Mouse (Mus musculus): ENCODE measurements around the gene Fras1. TPM values are rescaled to one million over a fixed set of nuclear protein-coding genes. Genes with fewer than 3 reads are reported as not detected.

Fras1 gene
- total and polyA plus RNA-seq, 3 experiments, result 2.1 to 5.8 (median 5.4) TPM

GRCm38 (mm10) chr5:96513327-96513726 lies 139.6 kb downstream of the Fras1 start:
- Histone ChIP-seq H3K27ac (ENCODE audit: insufficient read depth, low read depth) (no peak overlapping the region), H3K4me2 (ENCODE audit: insufficient read depth, low read depth, poor library complexity, severe bottlenecking) (no peak overlapping the region), H3K4me1 (ENCODE audit: control insufficient read depth in 1 of 2, insufficient read depth in 2 of 2) (peaks cover 34 to 78% of the 10 kb centered on the region in 2 experiments), H3K79me2 (replicated peaks; ENCODE audit: control insufficient read depth, extremely low read depth, insufficient read depth, poor library complexity, severe bottlenecking) (no peaks in the 10 kb centered on the region), H3K27me3 (replicated peaks) (no peaks in the 10 kb centered on the region), H3K4me3 (replicated peaks in 1 of 3; ENCODE audit: low read depth in 2 of 3, low read length in 2 of 3, poor library complexity in 1 of 3) (no peak overlapping the region), H3K9me3 (replicated peaks; ENCODE audit: low read length) (peaks cover 8% of the 10 kb centered on the region), H3K9ac (ENCODE audit: insufficient read depth, low read depth) (no peak overlapping the region), H3K36me3 (replicated peaks in 1 of 2; ENCODE audit: control insufficient read depth in 1 of 2, insufficient read depth in 1 of 2, low read length in 1 of 2) (peaks cover 0 to 2% of the 10 kb centered on the region in 2 experiments)
- no peak for TF ChIP-seq TCF12 (IDR thresholded peaks at IDR 0.05; ENCODE audit: low read depth, low read length)
- no peak for TF ChIP-seq MYC (IDR thresholded peaks at IDR 0.05; ENCODE audit: low read depth, low read length)
- TF ChIP-seq POLR2A (IDR thresholded peaks at IDR 0.05; ENCODE audit: low read depth, low read length), result no peak
- no peak for TF ChIP-seq GABPA (IDR thresholded peaks at IDR 0.05; ENCODE audit: insufficient replicate concordance, low read depth, low read length)
- TF ChIP-seq NRF1 (IDR thresholded peaks at IDR 0.05; ENCODE audit: low read depth, low read length), result no peak
- no peak for TF ChIP-seq ELF1 (IDR thresholded peaks at IDR 0.05; ENCODE audit: low read depth, low read length)
- no peak for TF ChIP-seq USF1 (IDR thresholded peaks at IDR 0.05; ENCODE audit: low read depth, low read length)
- no peak for TF ChIP-seq MEF2A (IDR thresholded peaks at IDR 0.05; ENCODE audit: borderline replicate concordance, low read depth, low read length)
- TF ChIP-seq ETS1 (conservative IDR thresholded peaks at IDR 0.05; ENCODE audit: low read depth, low read length), result no peak
- no peak for TF ChIP-seq CHD1 (IDR thresholded peaks at IDR 0.05; ENCODE audit: low read depth, low read length)
- dilution Hi-C loops (cut with MboI; ENCODE audit: extremely low pct_ligation_motif_present, extremely low pct_unique_long_range_greater_than_20kb, low sequenced_read_pairs), result no loop called here
- in situ Hi-C loops (cut with MboI; ENCODE audit: low pct_ligation_motif_present, low pct_unique_long_range_greater_than_20kb, low sequenced_read_pairs), result no loop called here
- DNase-seq (ENCODE audit: extremely low read depth), result no peak

- Histone ChIP-seq H3K4me3 (replicated peaks in 1 of 3; ENCODE audit: low read depth in 2 of 3, low read length in 2 of 3, poor library complexity in 1 of 3) (no peak overlapping the region), H3K27ac (ENCODE audit: insufficient read depth, low read depth) (peak overlapping the region; percentile 90), H3K4me2 (ENCODE audit: insufficient read depth, low read depth, poor library complexity, severe bottlenecking) (peak overlapping the region; percentile 38), H3K9me3 (replicated peaks; ENCODE audit: low read length) (peaks cover 8% of the 10 kb centered on the region), H3K27me3 (replicated peaks) (no peaks in the 10 kb centered on the region), H3K4me1 (ENCODE audit: control insufficient read depth in 1 of 2, insufficient read depth in 2 of 2) (peaks cover 26 to 57% of the 10 kb centered on the region in 2 experiments), H3K79me2 (replicated peaks; ENCODE audit: control insufficient read depth, extremely low read depth, insufficient read depth, poor library complexity, severe bottlenecking) (no peaks in the 10 kb centered on the region), H3K36me3 (replicated peaks in 1 of 2; ENCODE audit: control insufficient read depth in 1 of 2, insufficient read depth in 1 of 2, low read length in 1 of 2) (peaks cover 0 to 2% of the 10 kb centered on the region in 2 experiments), H3K9ac (ENCODE audit: insufficient read depth, low read depth) (0 out of 2 replicates have a peak overlapping the region, but pooled peaks have one; percentile 11)
- in situ Hi-C loops (cut with MboI; ENCODE audit: low pct_ligation_motif_present, low pct_unique_long_range_greater_than_20kb, low sequenced_read_pairs) (no loop called here), dilution Hi-C loops (cut with MboI; ENCODE audit: extremely low pct_ligation_motif_present, extremely low pct_unique_long_range_greater_than_20kb, low sequenced_read_pairs) (no loop called here)
- peak; percentile 71 for DNase-seq (ENCODE audit: extremely low read depth)
- TF ChIP-seq MXI1 (IDR thresholded peaks at IDR 0.05; ENCODE audit: low read depth, low read length), result no peak
- no peak for TF ChIP-seq JUN (IDR thresholded peaks at IDR 0.05; ENCODE audit: insufficient read depth, low read depth, low read length)
- no peak for TF ChIP-seq E2F4 (IDR thresholded peaks at IDR 0.05; ENCODE audit: insufficient replicate concordance, low read depth, low read length)
- no peak for TF ChIP-seq ZC3H11A (IDR thresholded peaks at IDR 0.05; ENCODE audit: low read depth, low read length)
- peak; percentile 39; the same call in 1 of the 2 replicates for TF ChIP-seq EP300 (IDR thresholded peaks at IDR 0.05; ENCODE audit: low read length)
- TF ChIP-seq USF1 (IDR thresholded peaks at IDR 0.05; ENCODE audit: low read depth, low read length), result no peak
- peak; percentile 57; the same call in 1 of the 2 replicates for TF ChIP-seq TCF12 (IDR thresholded peaks at IDR 0.05; ENCODE audit: low read depth, low read length)
- TF ChIP-seq SMC3 (IDR thresholded peaks at IDR 0.05; ENCODE audit: low read depth, low read length), result peak; percentile 38; the same call in 1 of the 2 replicates
- TF ChIP-seq CHD1 (IDR thresholded peaks at IDR 0.05; ENCODE audit: low read depth, low read length), result no peak
- no peak for TF ChIP-seq ZMIZ1 (IDR thresholded peaks at IDR 0.05; ENCODE audit: low read depth, low read length)
- TF ChIP-seq BHLHE40 (IDR thresholded peaks at IDR 0.05; ENCODE audit: low read depth, low read length), result peak; percentile 56
- no peak for TF ChIP-seq MAZ (IDR thresholded peaks at IDR 0.05; ENCODE audit: low read depth, low read length)
- TF ChIP-seq CTCF (conservative IDR thresholded peaks at IDR 0.05 in 1 of 2, IDR thresholded peaks at IDR 0.05 in 1 of 2; ENCODE audit: low read depth in 2 of 2, low read length in 2 of 2), result peak in 1 of 2 experiments; percentile 40; a peak in 2 of 4 replicates
- TF ChIP-seq ZKSCAN1 (IDR thresholded peaks at IDR 0.05; ENCODE audit: borderline replicate concordance, low read depth, low read length), result no peak
- TF ChIP-seq ELF1 (IDR thresholded peaks at IDR 0.05; ENCODE audit: low read depth, low read length), result no peak
- TF ChIP-seq TBP (conservative IDR thresholded peaks at IDR 0.05; ENCODE audit: low read depth, low read length), result 0 out of 2 replicates have a peak, but pooled peaks have one; percentile 37
- peak; percentile 53; the same call in 1 of the 2 replicates for TF ChIP-seq ETS1 (conservative IDR thresholded peaks at IDR 0.05; ENCODE audit: low read depth, low read length)
- peak; percentile 28; the same call in 1 of the 2 replicates for TF ChIP-seq MYC (IDR thresholded peaks at IDR 0.05; ENCODE audit: low read depth, low read length)
- TF ChIP-seq POLR2AphosphoS2 (IDR thresholded peaks at IDR 0.05; ENCODE audit: low read depth, low read length), result no peak
- no peak for TF ChIP-seq KAT2A (IDR thresholded peaks at IDR 0.05; ENCODE audit: insufficient replicate concordance, low read length)
- TF ChIP-seq IRF4 (IDR thresholded peaks at IDR 0.05; ENCODE audit: low read depth, low read length), result peak; percentile 54; the same call in 1 of the 2 replicates
- no peak for TF ChIP-seq ZNF384 (IDR thresholded peaks at IDR 0.05; ENCODE audit: low read depth, low read length)
- no peak for TF ChIP-seq PAX5 (IDR thresholded peaks at IDR 0.05; ENCODE audit: low read length)
- no peak for TF ChIP-seq USF2 (conservative IDR thresholded peaks at IDR 0.05; ENCODE audit: low read depth, low read length)
- TF ChIP-seq HCFC1 (IDR thresholded peaks at IDR 0.05; ENCODE audit: low read depth, low read length), result no peak
- TF ChIP-seq RCOR1 (conservative IDR thresholded peaks at IDR 0.05; ENCODE audit: low read depth, low read length), result no peak
- no peak for TF ChIP-seq MAFK (IDR thresholded peaks at IDR 0.05; ENCODE audit: insufficient replicate concordance, low read length)
- peak; percentile 77 for TF ChIP-seq NRF1 (IDR thresholded peaks at IDR 0.05; ENCODE audit: low read depth, low read length)
These were observed 142.1 kb downstream of the Fras1 start for GRCm38 (mm10) chr5:96515860-96516311.
